31 mouse cellular contexts compared by ENCODE assay signal in the genomic region with DNA sequence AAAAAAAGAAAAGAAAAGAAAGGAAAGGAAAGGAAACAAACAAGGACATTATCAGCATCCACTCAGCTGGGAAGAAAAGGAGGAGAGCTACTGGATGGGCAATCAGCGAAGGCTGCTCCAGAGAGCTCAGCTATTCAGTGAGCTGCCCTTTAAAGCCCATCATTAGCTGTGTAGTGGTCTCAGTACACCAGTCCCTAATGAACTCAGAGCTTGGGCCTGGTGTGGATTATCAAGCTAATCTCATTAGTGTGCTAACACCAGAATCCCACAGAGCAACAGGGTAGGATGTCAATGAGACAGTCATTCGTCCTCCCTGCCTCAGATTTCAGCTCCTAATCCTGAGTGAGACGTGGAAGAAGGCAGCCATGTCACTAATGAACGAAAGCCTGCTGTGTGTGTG. TPM values are rescaled to one million over a fixed set of nuclear protein-coding genes. Genes with fewer than 3 reads are reported as not detected.
DNase-seq lines count a peak whose midpoint lies in the region; ATAC-seq lines count a peak whose summit lies in the region.
"Had no signal": no experiment of that assay in that cellular context is flagged by ENCODE, and none has a peak within 500 bp of the region (broad histone marks: within the 10 kb centered on the region; RNA-seq: fewer than 3 reads in every experiment).

No protein-coding gene starts in this region.

- intact Hi-C loops in left cerebral cortex, postnatal 10 days (cut with DNase I): no loop called here

- H3K27ac ChIP-seq in forebrain, embryonic 10.5 days: peak overlapping the region; percentile 62; the same call in 1 of the 2 replicates
- H3K27ac ChIP-seq in forebrain, embryonic 16.5 days (ENCODE audit: low read length): no peak overlapping the region
- no peak overlapping the region for H3K27ac ChIP-seq in forebrain, embryonic 13.5 days
- no peak overlapping the region; the same call in 1 of the 2 replicates for H3K27ac ChIP-seq in midbrain, embryonic 15.5 days
- H3K27ac ChIP-seq: embryonic facial prominence, embryonic 13.5 days; gastrocnemius, adult 2 months; heart, embryonic 10.5 days; hindbrain, postnatal 0 days; kidney, embryonic 15.5 days; left cerebral cortex, adult 2 months; limb, embryonic 10.5 days; liver, embryonic 15.5 days; lung, embryonic 15.5 days; neural tube, embryonic 15.5 days had no signal

- H3K27me3 ChIP-seq in forebrain, embryonic 10.5 days (ENCODE audit: poor library complexity, severe bottlenecking): peaks cover 78% of the 10 kb centered on the region
- no peaks in the 10 kb centered on the region; the same call in 1 of the 2 replicates for H3K27me3 ChIP-seq in forebrain, embryonic 16.5 days (replicated peaks; ENCODE audit: control insufficient read depth, insufficient read depth, low read length)
- peaks cover 8% of the 10 kb centered on the region for H3K27me3 ChIP-seq in forebrain, embryonic 13.5 days
- H3K27me3 ChIP-seq in midbrain, embryonic 15.5 days (replicated peaks): peaks cover 3% of the 10 kb centered on the region; the same call in 1 of the 2 replicates
- H3K27me3 ChIP-seq: embryonic facial prominence, embryonic 13.5 days; kidney, embryonic 15.5 days; liver, embryonic 15.5 days; lung, embryonic 15.5 days had no signal

- H3K4me1 ChIP-seq in forebrain, embryonic 10.5 days: peaks cover 26% of the 10 kb centered on the region
- H3K4me1 ChIP-seq in forebrain, embryonic 16.5 days (replicated peaks; ENCODE audit: control insufficient read depth, insufficient read depth, low read length): peaks cover 13% of the 10 kb centered on the region
- H3K4me1 ChIP-seq in forebrain, embryonic 13.5 days: peaks cover 25% of the 10 kb centered on the region
- H3K4me1 ChIP-seq in midbrain, embryonic 15.5 days: peaks cover 12% of the 10 kb centered on the region
- H3K4me1 ChIP-seq: embryonic facial prominence, embryonic 13.5 days; heart, embryonic 10.5 days; kidney, embryonic 15.5 days; liver, embryonic 15.5 days; lung, embryonic 15.5 days had no signal

- no peaks in the 10 kb centered on the region for H3K36me3 ChIP-seq in forebrain, embryonic 10.5 days (replicated peaks)
- H3K36me3 ChIP-seq in forebrain, embryonic 16.5 days (ENCODE audit: control insufficient read depth, insufficient read depth): no peaks in the 10 kb centered on the region
- H3K36me3 ChIP-seq in forebrain, embryonic 13.5 days (ENCODE audit: poor library complexity, severe bottlenecking): no peaks in the 10 kb centered on the region
- H3K36me3 ChIP-seq in midbrain, embryonic 15.5 days (replicated peaks): no peaks in the 10 kb centered on the region
- H3K36me3 ChIP-seq: embryonic facial prominence, embryonic 13.5 days; heart, embryonic 10.5 days; kidney, embryonic 15.5 days; limb, embryonic 10.5 days; liver, embryonic 15.5 days; lung, embryonic 15.5 days; neural tube, embryonic 15.5 days had no signal

- H3K4me2 ChIP-seq in forebrain, embryonic 16.5 days (ENCODE audit: low read length): no peak overlapping the region
- no peak overlapping the region for H3K4me2 ChIP-seq in forebrain, embryonic 13.5 days
- no peak overlapping the region for H3K4me2 ChIP-seq in midbrain, embryonic 15.5 days
- H3K4me2 ChIP-seq: embryonic facial prominence, embryonic 13.5 days; kidney, embryonic 15.5 days; liver, embryonic 15.5 days; lung, embryonic 15.5 days; neural tube, embryonic 15.5 days had no signal

- peak; percentile 39 for DNase-seq in forebrain, embryonic 10.5 days (ENCODE audit: extremely low spot score, low spot score)
- DNase-seq in MN1 (ENCODE audit: low spot score): peak; percentile 43
- no peak for DNase-seq in layer of hippocampus, postnatal 10 days (ENCODE audit: low spot score in 2 of 2)
- DNase-seq in adrenal gland, postnatal 4 days (ENCODE audit: low spot score in 2 of 2): no peak
- DNase-seq in left cerebral cortex, postnatal 10 days (ENCODE audit: extremely low spot score in 1 of 2, low spot score in 2 of 2): no peak
- DNase-seq: adrenal gland, postnatal 25 days; cerebellum, adult 11 months; cerebellum, adult 9-11 months; gastrocnemius, adult 2 months; kidney, postnatal 36 days; layer of hippocampus, adult 9-11 months; liver; lung, postnatal 36 days; right cerebral cortex, postnatal 14 days had no signal

- H3K9me3 ChIP-seq in forebrain, embryonic 10.5 days: no peaks in the 10 kb centered on the region
- H3K9me3 ChIP-seq in forebrain, embryonic 16.5 days (ENCODE audit: control insufficient read depth, low read length): no peaks in the 10 kb centered on the region
- peaks cover 4% of the 10 kb centered on the region for H3K9me3 ChIP-seq in forebrain, embryonic 13.5 days (replicated peaks)
- no peaks in the 10 kb centered on the region for H3K9me3 ChIP-seq in midbrain, embryonic 15.5 days
- H3K9me3 ChIP-seq: embryonic facial prominence, embryonic 13.5 days; heart, embryonic 10.5 days; kidney, embryonic 15.5 days; limb, embryonic 10.5 days; liver, embryonic 15.5 days; lung, embryonic 15.5 days; neural tube, embryonic 15.5 days had no signal

- no peak overlapping the region for H3K4me3 ChIP-seq in forebrain, embryonic 10.5 days
- no peak overlapping the region for H3K4me3 ChIP-seq in forebrain, embryonic 16.5 days (replicated peaks; ENCODE audit: low read length)
- H3K4me3 ChIP-seq in forebrain, embryonic 13.5 days: no peak overlapping the region
- H3K4me3 ChIP-seq in midbrain, embryonic 15.5 days: no peak overlapping the region
- H3K4me3 ChIP-seq: embryonic facial prominence, embryonic 13.5 days; erythroblast, embryonic 14.5 days; gastrocnemius, adult 2 months; heart, embryonic 10.5 days; kidney, embryonic 15.5 days; left cerebral cortex, adult 2 months; limb, embryonic 10.5 days; liver, embryonic 15.5 days; lung, embryonic 15.5 days; myocyte; neural tube, embryonic 15.5 days had no signal

- 6% methylated on average over 4 of the region's 4 CpGs for WGBS in forebrain, embryonic 10.5 days
- 4% methylated on average over 4 of the region's 4 CpGs for WGBS in forebrain, embryonic 16.5 days
- WGBS in forebrain, embryonic 13.5 days: 4% methylated on average over 4 of the region's 4 CpGs
- WGBS in midbrain, embryonic 15.5 days: 12% methylated on average over 4 of the region's 4 CpGs

- no peak for ATAC-seq in forebrain, embryonic 16.5 days
- peak; percentile 61; the same call in 1 of the 2 replicates for ATAC-seq in forebrain, embryonic 13.5 days
- peak; percentile 65; the same call in 1 of the 2 replicates for ATAC-seq in midbrain, embryonic 15.5 days (replicated peaks)
- ATAC-seq: hindbrain, postnatal 0 days; intestine, postnatal 0 days had no signal

- H3K9ac ChIP-seq in forebrain, embryonic 16.5 days (replicated peaks; ENCODE audit: low read depth, low read length): no peak overlapping the region
- H3K9ac ChIP-seq in forebrain, embryonic 13.5 days: no peak overlapping the region
- H3K9ac ChIP-seq in midbrain, embryonic 15.5 days: no peak overlapping the region
- H3K9ac ChIP-seq: embryonic facial prominence, embryonic 13.5 days; kidney, embryonic 15.5 days; liver, embryonic 15.5 days; lung, embryonic 15.5 days; neural tube, embryonic 15.5 days had no signal

RNA-seq across cellular contexts. Expression of gene Fam196b, which starts 24.4 kb away (rescaled TPM):
- polyA plus RNA-seq in forebrain, embryonic 10.5 days (2016; fragmentation: Nextera tagmentation; extraction: Ambion mirVana): 0.36 TPM in 2 replicates
- polyA plus RNA-seq in forebrain, embryonic 16.5 days (2015; fragmentation: Nextera tagmentation; extraction: Ambion mirVana): 1.5 and 2.5 TPM in 2 replicates
- 1.4 and 1.5 TPM in 2 replicates for polyA plus RNA-seq in forebrain, embryonic 13.5 days (2015; fragmentation: Nextera tagmentation; extraction: Ambion mirVana)
- 5.1 and 6.4 TPM in 2 replicates for polyA plus RNA-seq in midbrain, embryonic 15.5 days (2015; fragmentation: Nextera tagmentation; extraction: Ambion mirVana)
- total RNA-seq in layer of hippocampus, postnatal 10 days (2021): 1 to 10 TPM in 1 of 2 experiments, under 1 TPM in 1; 0.87 to 1.2 TPM
- under 1 TPM; 0.11 to 0.14 TPM for total RNA-seq in adrenal gland, postnatal 4 days (2021)
- total RNA-seq in left cerebral cortex, postnatal 10 days (2021): 1 to 10 TPM; 1.9 TPM
- total RNA-seq: adrenal gland, postnatal 25 days; granulocyte monocyte progenitor cell, adult 5-6 weeks; megakaryocyte-erythroid progenitor cell, adult 5-6 weeks had no signal
- polyA plus RNA-seq: erythroblast, embryonic 14.5 days; myocyte had no signal

Comparison
In these comparisons a context has a peak if more than half of its experiments do, and no peak if none do; other contexts are left out.
1. DNase-seq: peak in forebrain, embryonic 10.5 days (single experiment) and MN1 (single experiment); none in layer of hippocampus, postnatal 10 days (0 of 2), adrenal gland, postnatal 4 days (0 of 2) and left cerebral cortex, postnatal 10 days (0 of 2).